Mouse (Mus musculus) activated CD4-positive, CD25-positive, alpha-beta regulatory T cell (primary cell): ENCODE measurements around the gene Sprr2h. TPM values are rescaled to one million over a fixed set of nuclear protein-coding genes. Genes with fewer than 3 reads are reported as not detected.

Experiments
- polyA plus RNA-seq, 2 experiments: library from polyadenylated mRNA; unstranded; fragments of 100-300 nt; shearing (Covaris generic); gene quantifications; one replicate each; pipeline ENCODE4 v1.2.1; 2017

Gene Sprr2h
- not detected for polyA plus RNA-seq

GRCm38 (mm10) chr3:92385385-92385784 is at the start of gene Sprr2h:
Gene Sprr2h, plus strand, starts transcription at chr3:92385685.

GRCm38 (mm10) chr3:92338840-92339239 is 46.6 kb upstream of the Sprr2h start, which contains the start of gene Sprr2d:
Gene Sprr2d, plus strand, starts transcription at chr3:92339140.

GRCm38 (mm10) chr3:92351843-92352242 is 33.6 kb upstream of the Sprr2h start, which contains the start of gene Sprr2e:
Gene Sprr2e, plus strand, starts transcription at chr3:92352143.

GRCm38 (mm10) chr3:92364887-92365286 is 20.6 kb upstream of the Sprr2h start, which contains the start of gene Sprr2f:
Gene Sprr2f, plus strand, starts transcription at chr3:92365187.

GRCm38 (mm10) chr3:92407691-92408090 is 22.2 kb downstream of the Sprr2h start, which contains the start of gene Sprr2i:
Gene Sprr2i, plus strand, starts transcription at chr3:92407991.

GRCm38 (mm10) chr3:92417782-92418181 is 32.3 kb downstream of the Sprr2h start, which contains the start of gene Sprr2j-ps:
Gene Sprr2j-ps, plus strand, starts transcription at chr3:92418082.

GRCm38 (mm10) chr3:92429323-92429722 is 43.8 kb downstream of the Sprr2h start, which contains the start of gene Gm9774:
Gene Gm9774, minus strand, starts transcription at chr3:92429423.

GRCm38 (mm10) chr3:92432282-92432681 is 46.8 kb downstream of the Sprr2h start, which contains the start of gene Sprr2k:
Gene Sprr2k, plus strand, starts transcription at chr3:92432582.

Other genes starting within 250 kb of the Sprr2h start
- gene Lelp1, start 242.9 kb upstream of the Sprr2h start, polyA plus RNA-seq: not detected
- gene Sprr2a1, start 169.9 kb upstream of the Sprr2h start, polyA plus RNA-seq: not detected
- not detected for gene Sprr2a2, start 169.8 kb upstream of the Sprr2h start, polyA plus RNA-seq
- gene Sprr2a3, start 100.3 kb upstream of the Sprr2h start, polyA plus RNA-seq: not detected
- gene Sprr2b, start 69.1 kb upstream of the Sprr2h start, polyA plus RNA-seq: not detected
- gene Sprr2d, start 46.5 kb upstream of the Sprr2h start, polyA plus RNA-seq: not detected
- under 1 TPM in 1 of 2 experiments, not detected in 1; 0.35 TPM for gene Sprr2e, start 33.5 kb upstream of the Sprr2h start, polyA plus RNA-seq
- gene Sprr2f, start 20.5 kb upstream of the Sprr2h start, polyA plus RNA-seq: not detected
- not detected for gene Sprr2i, start 22.3 kb downstream of the Sprr2h start, polyA plus RNA-seq
- not detected for gene Sprr2j-ps, start 32.4 kb downstream of the Sprr2h start, polyA plus RNA-seq
- 10 to 100 TPM; 17.1 to 28.3 TPM for gene Gm9774, start 43.7 kb downstream of the Sprr2h start, polyA plus RNA-seq
- gene Sprr2k, start 46.9 kb downstream of the Sprr2h start, polyA plus RNA-seq: not detected
- not detected for gene Sprr1b, start 53.1 kb downstream of the Sprr2h start, polyA plus RNA-seq
- gene Sprr3, start 73.0 kb downstream of the Sprr2h start, polyA plus RNA-seq: under 1 TPM in 1 of 2 experiments, not detected in 1; 0.52 TPM
- gene Sprr1a, start 100.2 kb downstream of the Sprr2h start, polyA plus RNA-seq: not detected
- gene Sprr4, start 114.8 kb downstream of the Sprr2h start, polyA plus RNA-seq: not detected
- not detected for gene 2310046K23Rik, start 148.8 kb downstream of the Sprr2h start, polyA plus RNA-seq
- gene Ivl, start 188.1 kb downstream of the Sprr2h start, polyA plus RNA-seq: not detected
- gene Smcp, start 203.3 kb downstream of the Sprr2h start, polyA plus RNA-seq: not detected
- gene 2210017I01Rik, start 221.8 kb downstream of the Sprr2h start, polyA plus RNA-seq: not detected
- not detected for gene Lce6a, start 236.0 kb downstream of the Sprr2h start, polyA plus RNA-seq